Mouse (Mus musculus): Measurements from ENCODE around the gene Top2b. TPM values are rescaled to one million over a fixed set of nuclear protein-coding genes. Genes with fewer than 3 reads are reported as not detected.

Gene Top2b
- polyA plus RNA-seq, 1 experiment from 2014 or later, result 50.9 TPM

DNA sequence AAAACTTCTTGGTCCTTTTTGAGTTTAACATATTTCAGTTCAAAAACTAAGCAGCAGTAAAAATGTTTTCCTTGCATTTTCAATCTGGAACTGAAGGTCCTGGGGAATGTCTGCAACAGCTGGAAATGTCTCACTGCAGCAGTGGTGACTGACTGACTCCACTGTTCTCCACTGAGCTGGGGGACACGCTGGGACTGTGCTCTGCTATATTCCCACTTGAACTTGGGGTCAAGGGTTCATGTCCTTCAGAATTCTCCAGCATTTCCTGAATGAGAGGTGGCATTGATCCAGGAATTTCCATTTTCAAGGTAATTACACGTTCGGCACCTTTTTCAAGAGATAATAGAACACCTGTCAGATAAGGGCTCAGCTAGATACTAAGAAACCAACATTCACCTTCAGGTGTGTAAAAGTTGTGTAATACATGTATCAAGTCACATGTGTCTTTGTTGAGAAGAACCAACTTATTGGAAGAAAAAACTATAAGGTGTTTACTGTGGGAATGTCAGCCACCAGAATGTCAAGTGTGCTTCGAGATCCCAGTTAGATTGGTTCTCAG lies 67.0 kb downstream of the Top2b start:
- Histone ChIP-seq H3K27me3 (no peaks in the 10 kb centered on the region), H3K9ac (no peak overlapping the region), H3K36me3 (peaks cover 45% of the 10 kb centered on the region), H3K9me3 (no peaks in the 10 kb centered on the region), H3K4me2 (no peak overlapping the region), H3K4me3 (no peak overlapping the region), H3K27ac (peak overlapping the region; percentile 23; the same call in 1 of the 2 replicates), H3K4me1 (no peaks in the 10 kb centered on the region)
- WGBS, result 65% methylated on average over 4 of the region's 4 CpGs
- ATAC-seq (ENCODE audit: insufficient number of reproducible peaks, low FRiP score, low TSS enrichment, low read depth), result no peak

DNA sequence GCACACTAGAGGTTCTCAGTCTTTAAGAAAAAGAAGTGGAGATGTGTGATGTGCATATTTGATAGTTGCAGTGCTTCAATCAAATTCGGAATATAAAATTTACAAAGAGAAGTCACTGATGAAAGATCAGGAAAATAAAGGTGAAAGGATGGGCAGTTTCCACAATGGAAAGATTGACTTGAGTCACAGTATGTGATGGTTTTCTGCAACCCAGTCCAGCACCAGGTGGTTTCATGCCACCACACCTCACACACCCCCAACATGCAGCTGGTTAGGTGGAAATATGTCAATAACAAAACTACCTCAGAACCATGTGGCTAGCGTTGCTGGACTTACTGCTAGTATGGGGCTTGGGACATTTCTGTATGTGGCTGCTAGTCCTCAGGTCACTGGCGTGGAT lies 67.6 kb downstream of the Top2b start:
- H3K36me3 ChIP-seq, result peaks cover 44% of the 10 kb centered on the region
- H3K4me2 ChIP-seq, result no peak overlapping the region
- no peaks in the 10 kb centered on the region for H3K27me3 ChIP-seq
- H3K9me3 ChIP-seq, result no peaks in the 10 kb centered on the region
- no peak overlapping the region for H3K4me3 ChIP-seq
- H3K9ac ChIP-seq, result no peak overlapping the region
- ATAC-seq (ENCODE audit: insufficient number of reproducible peaks, low FRiP score, low TSS enrichment, low read depth), result no peak
- no peaks in the 10 kb centered on the region for H3K4me1 ChIP-seq
- peak overlapping the region; percentile 23; the same call in 1 of the 2 replicates for H3K27ac ChIP-seq
- 91% methylated on average over 3 of the region's 3 CpGs for WGBS

DNA sequence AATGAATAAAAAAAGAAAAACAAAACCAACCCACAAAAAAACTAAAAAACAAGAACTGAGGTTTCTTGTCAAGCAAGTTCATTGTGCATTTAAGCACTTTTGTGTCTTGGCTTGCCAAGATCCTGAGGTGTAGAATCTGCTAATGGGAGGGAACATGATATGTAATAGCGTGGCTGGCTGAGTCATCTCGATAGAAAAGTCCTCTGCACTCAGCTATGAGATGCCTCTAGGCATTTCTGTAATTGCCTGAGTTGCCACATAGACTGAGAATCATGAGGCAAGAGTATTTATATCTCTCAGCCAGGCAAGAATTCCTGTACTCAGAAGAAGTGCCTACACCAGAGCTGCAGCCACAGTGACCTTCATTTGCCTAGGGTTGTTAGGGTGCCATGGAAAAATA lies 68.2 kb downstream of the Top2b start:
- Histone ChIP-seq H3K27ac (no peak overlapping the region), H3K4me1 (no peaks in the 10 kb centered on the region), H3K4me3 (no peak overlapping the region), H3K27me3 (no peaks in the 10 kb centered on the region), H3K4me2 (no peak overlapping the region), H3K9ac (no peak overlapping the region), H3K36me3 (peaks cover 43% of the 10 kb centered on the region), H3K9me3 (no peaks in the 10 kb centered on the region)
- 60% methylated on average over 2 of the region's 2 CpGs for WGBS
- no peak for ATAC-seq (ENCODE audit: insufficient number of reproducible peaks, low FRiP score, low TSS enrichment, low read depth)

DNA sequence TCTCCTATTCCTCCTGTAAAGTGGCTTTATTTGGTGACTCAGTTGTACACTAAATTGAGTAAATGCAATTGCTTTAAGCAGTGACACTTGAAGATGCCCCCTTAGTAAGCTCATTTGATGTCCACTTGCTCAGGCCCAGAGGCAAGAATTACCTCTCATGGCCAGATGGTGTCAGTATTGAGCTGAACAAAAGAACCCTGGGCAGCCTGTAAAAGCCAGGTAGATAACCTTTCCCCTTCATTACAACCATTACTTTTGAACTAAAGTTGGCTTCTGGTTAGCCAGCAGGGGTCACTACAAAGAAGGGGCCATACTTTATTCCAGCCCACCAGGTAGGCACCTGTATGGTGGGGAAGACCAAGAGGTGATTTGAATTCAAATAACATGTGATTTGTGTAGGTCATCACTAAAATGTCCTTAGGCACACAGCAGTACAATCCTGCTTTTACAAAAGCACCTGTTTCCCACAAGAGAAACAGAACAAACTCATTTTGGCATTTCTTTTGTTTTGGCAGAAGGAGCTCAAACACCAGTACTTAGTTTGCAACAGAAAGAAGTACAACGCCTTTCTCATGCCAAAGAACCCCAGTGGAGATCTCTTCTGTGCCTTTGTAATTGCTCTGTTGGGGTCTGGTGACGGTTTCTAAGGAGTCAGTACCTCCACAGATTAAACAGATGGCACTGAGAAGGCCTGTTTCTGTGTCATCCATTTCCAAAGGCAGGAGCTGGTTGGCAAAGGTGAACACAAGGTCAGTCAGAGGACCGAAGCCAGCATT lies 69.6 kb downstream of the Top2b start:
- ATAC-seq (ENCODE audit: insufficient number of reproducible peaks, low FRiP score, low TSS enrichment, low read depth), result no peak
- no peak overlapping the region for H3K4me2 ChIP-seq
- no peaks in the 10 kb centered on the region for H3K9me3 ChIP-seq
- WGBS, result 74% methylated on average over 3 of the region's 3 CpGs
- no peaks in the 10 kb centered on the region for H3K27me3 ChIP-seq
- peaks cover 6% of the 10 kb centered on the region; the same call in 1 of the 2 replicates for H3K4me1 ChIP-seq
- H3K36me3 ChIP-seq, result peaks cover 37% of the 10 kb centered on the region
- H3K27ac ChIP-seq, result no peak overlapping the region
- no peak overlapping the region for H3K9ac ChIP-seq
- no peak overlapping the region for H3K4me3 ChIP-seq

GRCm38 (mm10) chr14:16437386-16437785 lies 72.4 kb downstream of the Top2b start:
- H3K4me1 ChIP-seq, result peaks cover 10% of the 10 kb centered on the region; the same call in 1 of the 2 replicates
- H3K27me3 ChIP-seq, result no peaks in the 10 kb centered on the region
- no peak overlapping the region for H3K4me2 ChIP-seq
- H3K36me3 ChIP-seq, result peaks cover 19% of the 10 kb centered on the region; the same call in 1 of the 2 replicates
- ATAC-seq (ENCODE audit: insufficient number of reproducible peaks, low FRiP score, low TSS enrichment, low read depth), result no peak
- H3K9ac ChIP-seq, result no peak overlapping the region
- no peaks in the 10 kb centered on the region for H3K9me3 ChIP-seq
- no peak overlapping the region for H3K27ac ChIP-seq
- 87% methylated on average over 4 of the region's 4 CpGs for WGBS
- no peak overlapping the region for H3K4me3 ChIP-seq

GRCm38 (mm10) chr14:16439385-16440126 lies 74.6 kb downstream of the Top2b start:
- peaks cover 16% of the 10 kb centered on the region; the same call in 1 of the 2 replicates for H3K36me3 ChIP-seq
- ATAC-seq (ENCODE audit: insufficient number of reproducible peaks, low FRiP score, low TSS enrichment, low read depth), result no peak
- WGBS, result 23% methylated on average over 6 of the region's 6 CpGs
- H3K4me3 ChIP-seq, result no peak overlapping the region
- H3K4me2 ChIP-seq, result no peak overlapping the region
- no peaks in the 10 kb centered on the region for H3K27me3 ChIP-seq
- no peaks in the 10 kb centered on the region for H3K9me3 ChIP-seq
- peaks cover 10% of the 10 kb centered on the region; the same call in 1 of the 2 replicates for H3K4me1 ChIP-seq
- H3K9ac ChIP-seq, result no peak overlapping the region
- no peak overlapping the region for H3K27ac ChIP-seq

- ATAC-seq (ENCODE audit: insufficient number of reproducible peaks, low FRiP score, low TSS enrichment, low read depth), result no peak
- Histone ChIP-seq H3K27me3 (no peaks in the 10 kb centered on the region), H3K4me3 (no peak overlapping the region), H3K9me3 (no peaks in the 10 kb centered on the region), H3K27ac (no peak overlapping the region), H3K36me3 (no peaks in the 10 kb centered on the region), H3K4me2 (no peak overlapping the region), H3K4me1 (0 out of 2 replicates have a peak, but pooled peaks cover 5% of the 10 kb centered on the region), H3K9ac (no peak overlapping the region)
- WGBS, result 77% methylated on average over 4 of the region's 4 CpGs
These were observed 79.9 kb downstream of the Top2b start for GRCm38 (mm10) chr14:16444859-16445258.

- Histone ChIP-seq H3K4me1 (0 out of 2 replicates have a peak, but pooled peaks cover 4% of the 10 kb centered on the region), H3K4me2 (no peak overlapping the region), H3K9me3 (no peaks in the 10 kb centered on the region), H3K27ac (no peak overlapping the region), H3K36me3 (no peaks in the 10 kb centered on the region), H3K27me3 (no peaks in the 10 kb centered on the region), H3K4me3 (no peak overlapping the region), H3K9ac (no peak overlapping the region)
- WGBS, result 21% methylated on average over 3 of the region's 3 CpGs
- no peak for ATAC-seq (ENCODE audit: insufficient number of reproducible peaks, low FRiP score, low TSS enrichment, low read depth)
These were observed 82.6 kb downstream of the Top2b start for GRCm38 (mm10) chr14:16447587-16447986.

DNA sequence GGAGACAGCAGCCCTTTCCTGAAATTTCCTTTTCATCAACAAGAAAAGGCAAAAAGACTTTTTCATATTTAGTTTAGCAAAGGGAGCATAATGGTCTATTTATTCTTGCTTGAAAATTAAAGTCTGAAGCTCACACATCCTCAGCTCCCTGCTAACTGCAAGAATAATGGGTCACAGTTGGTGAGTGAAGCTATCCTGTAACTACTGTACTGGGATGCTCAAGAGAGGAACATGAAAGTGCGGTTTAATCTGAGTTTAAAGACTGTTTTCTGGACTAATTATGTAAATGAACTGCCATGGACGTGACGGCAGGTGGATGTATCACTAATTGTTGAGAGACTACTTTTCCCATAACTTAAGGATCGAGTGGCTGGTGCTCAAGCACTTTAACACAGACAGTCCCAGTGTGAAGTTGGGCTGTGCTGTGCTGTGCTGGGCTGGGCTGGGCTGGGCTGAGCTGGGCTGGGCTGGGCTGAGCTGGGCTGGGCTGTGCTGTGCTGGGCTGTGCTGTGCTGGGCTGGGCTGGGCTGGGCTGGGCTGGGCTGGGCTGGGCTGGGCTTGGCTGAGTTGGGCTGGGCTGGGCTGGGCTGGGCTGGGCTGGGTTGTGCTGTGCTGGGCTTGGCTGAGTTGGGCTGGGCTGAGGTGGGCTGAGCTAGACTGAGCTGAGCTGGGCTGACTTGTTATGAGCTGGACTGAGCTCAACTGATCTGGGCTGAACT lies 83.4 kb downstream of the Top2b start:
- peak overlapping the region; percentile 54; the same call in 1 of the 2 replicates for H3K27ac ChIP-seq
- no peak overlapping the region for H3K4me2 ChIP-seq
- H3K4me1 ChIP-seq, result 0 out of 2 replicates have a peak, but pooled peaks cover 4% of the 10 kb centered on the region
- peak; percentile 91 for ATAC-seq (ENCODE audit: insufficient number of reproducible peaks, low FRiP score, low TSS enrichment, low read depth)
- no peak overlapping the region for H3K4me3 ChIP-seq
- no peaks in the 10 kb centered on the region for H3K27me3 ChIP-seq
- H3K36me3 ChIP-seq, result no peaks in the 10 kb centered on the region
- 42% methylated on average over 4 of the region's 4 CpGs for WGBS
- H3K9me3 ChIP-seq, result no peaks in the 10 kb centered on the region
- H3K9ac ChIP-seq, result no peak overlapping the region

- H3K27ac ChIP-seq, result no peak overlapping the region
- WGBS, result 77% methylated on average over 1 of the region's 1 CpGs
- ATAC-seq (ENCODE audit: insufficient number of reproducible peaks, low FRiP score, low TSS enrichment, low read depth), result no peak
These were observed 113.8 kb downstream of the Top2b start for GRCm38 (mm10) chr14:16478606-16479323.

DNA sequence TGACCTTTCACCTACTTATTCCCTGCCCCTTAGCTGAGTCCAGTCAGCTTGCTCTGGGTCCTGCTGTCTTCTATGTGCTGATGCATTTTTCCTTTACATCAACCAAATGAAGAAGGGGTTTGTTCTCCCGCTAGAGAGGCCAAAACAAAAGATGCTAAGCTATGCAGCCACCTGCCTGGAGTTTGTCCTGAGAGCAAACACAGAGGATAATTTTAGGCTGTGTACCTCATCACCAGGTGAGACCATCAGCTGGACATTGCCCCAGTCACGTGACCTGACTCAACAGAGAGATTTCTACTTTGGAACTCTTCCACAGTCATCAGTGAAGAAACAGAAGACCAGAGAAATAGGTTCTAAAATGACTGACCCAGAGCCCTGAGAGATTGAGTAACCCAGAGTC lies 114.5 kb downstream of the Top2b start:
- H3K9me3 ChIP-seq, result no peaks in the 10 kb centered on the region
- H3K4me3 ChIP-seq, result no peak overlapping the region
- no peak for ATAC-seq (ENCODE audit: insufficient number of reproducible peaks, low FRiP score, low TSS enrichment, low read depth)
- H3K36me3 ChIP-seq, result no peaks in the 10 kb centered on the region
- peaks cover 14% of the 10 kb centered on the region for H3K4me1 ChIP-seq
- no peaks in the 10 kb centered on the region for H3K27me3 ChIP-seq
- WGBS, result 79% methylated on average over 2 of the region's 2 CpGs
- no peak overlapping the region for H3K9ac ChIP-seq
- no peak overlapping the region for H3K4me2 ChIP-seq
- no peak overlapping the region for H3K27ac ChIP-seq

More at GRCm38 (mm10) chr14:16478606-16479323, 113.8 kb downstream of the Top2b start:
- Histone ChIP-seq H3K36me3 (no peaks in the 10 kb centered on the region), H3K9ac (no peak overlapping the region), H3K27me3 (no peaks in the 10 kb centered on the region), H3K9me3 (no peaks in the 10 kb centered on the region), H3K4me3 (no peak overlapping the region), H3K4me2 (no peak overlapping the region), H3K4me1 (peaks cover 7% of the 10 kb centered on the region)

All from limb, embryonic 15.5 days (tissue).